Mouse (Mus musculus): Measurements from ENCODE around the gene Slc25a16.

DNA sequence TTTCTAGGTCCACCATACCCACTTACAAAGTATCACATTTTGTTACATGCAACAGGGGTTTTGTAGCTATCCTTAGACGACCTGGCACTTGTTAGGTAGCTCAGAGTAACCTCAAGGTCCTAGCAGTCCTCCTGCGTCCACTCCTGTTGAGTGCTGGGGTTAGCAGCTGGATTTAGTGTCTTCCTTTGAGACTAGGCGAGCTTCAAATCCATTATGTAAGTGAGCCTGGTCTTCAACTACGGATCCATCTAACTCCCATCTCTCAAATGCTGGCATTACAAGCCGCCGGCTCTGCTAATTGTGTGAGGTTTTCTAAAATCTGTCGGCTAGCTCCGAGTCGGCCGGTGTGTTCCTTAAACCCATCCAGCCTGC lies 59.2 kb downstream of the Slc25a16 start:
- no peak for TF ChIP-seq CTCF (IDR thresholded peaks at IDR 0.05; ENCODE audit: extremely low read depth, insufficient read depth, insufficient read length, insufficient replicate concordance)
- no peak for TF ChIP-seq POLR2A (IDR thresholded peaks at IDR 0.05; ENCODE audit: low read depth, low read length)
